Mouse (Mus musculus): Measurements from ENCODE around the gene Jak2. TPM values are rescaled to one million over a fixed set of nuclear protein-coding genes. Genes with fewer than 3 reads are reported as not detected.

The Jak2 gene
- polyA plus RNA-seq, 1 experiment from 2014 or later, result 5.0 TPM

- ATAC-seq (ENCODE audit: insufficient read depth, low FRiP score), result no peak
- 91% methylated on average over 8 of the region's 8 CpGs for WGBS
- H3K9ac ChIP-seq (ENCODE audit: low read length), result no peak overlapping the region
- no peaks in the 10 kb centered on the region for H3K27me3 ChIP-seq (ENCODE audit: control insufficient read depth, insufficient read depth, low read length)
- no peak overlapping the region for H3K27ac ChIP-seq (ENCODE audit: low read length)
- no peak overlapping the region for H3K4me3 ChIP-seq (replicated peaks; ENCODE audit: low read length)
- no peak overlapping the region for H3K4me2 ChIP-seq (ENCODE audit: low read depth, low read length)
- H3K4me1 ChIP-seq (ENCODE audit: control insufficient read depth, insufficient read depth, low read length), result no peaks in the 10 kb centered on the region
- peaks cover 13% of the 10 kb centered on the region; the same call in 1 of the 2 replicates for H3K9me3 ChIP-seq (replicated peaks; ENCODE audit: control insufficient read depth, low read length)
- peaks cover 19% of the 10 kb centered on the region; the same call in 1 of the 2 replicates for H3K36me3 ChIP-seq (ENCODE audit: control insufficient read depth, insufficient read depth, low read length)
These were observed 60.2 kb downstream of the Jak2 start for GRCm38 (mm10) chr19:29311791-29312190.

- no peak for ATAC-seq (ENCODE audit: insufficient read depth, low FRiP score)
- Histone ChIP-seq H3K4me1 (ENCODE audit: control insufficient read depth, insufficient read depth, low read length) (no peaks in the 10 kb centered on the region), H3K9me3 (replicated peaks; ENCODE audit: control insufficient read depth, low read length) (peaks cover 13% of the 10 kb centered on the region; the same call in 1 of the 2 replicates), H3K36me3 (ENCODE audit: control insufficient read depth, insufficient read depth, low read length) (peaks cover 19% of the 10 kb centered on the region; the same call in 1 of the 2 replicates), H3K9ac (ENCODE audit: low read length) (no peak overlapping the region), H3K4me3 (replicated peaks; ENCODE audit: low read length) (no peak overlapping the region), H3K4me2 (ENCODE audit: low read depth, low read length) (no peak overlapping the region), H3K27me3 (ENCODE audit: control insufficient read depth, insufficient read depth, low read length) (no peaks in the 10 kb centered on the region), H3K27ac (ENCODE audit: low read length) (no peak overlapping the region)
- WGBS, result 65% methylated on average over 7 of the region's 7 CpGs
These were observed 61.0 kb downstream of the Jak2 start for GRCm38 (mm10) chr19:29312661-29313060.

DNA sequence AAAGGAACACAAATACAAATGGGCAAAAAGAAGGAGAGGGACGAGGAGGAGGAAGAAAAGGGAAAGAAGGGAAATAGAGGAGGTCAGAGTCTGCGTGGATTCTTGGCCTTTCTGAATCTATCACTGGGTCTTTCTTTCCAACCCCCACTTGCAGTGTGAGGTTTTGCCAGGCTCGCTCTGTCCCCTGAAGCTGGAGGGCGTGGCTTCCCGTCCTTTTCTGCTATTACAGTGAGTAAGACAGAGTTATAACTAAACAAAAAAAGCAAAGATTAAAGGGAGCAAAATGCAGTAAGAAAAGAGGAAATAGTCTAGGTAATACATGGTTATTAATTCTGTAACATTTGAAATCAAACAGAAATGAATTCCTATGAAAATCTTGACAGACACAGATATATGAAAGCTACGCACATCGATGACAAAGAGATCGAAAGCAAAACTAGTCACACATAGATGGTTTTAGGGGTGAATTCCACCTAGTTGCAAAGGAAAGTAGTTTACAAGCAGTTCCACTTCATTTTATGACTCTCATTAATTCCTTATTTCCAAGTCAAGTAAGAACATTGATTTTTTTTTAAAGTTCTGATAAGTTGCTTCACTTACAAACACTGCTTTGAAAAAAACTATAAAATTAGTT lies 71.9 kb downstream of the Jak2 start:
- ATAC-seq (ENCODE audit: insufficient read depth, low FRiP score), result no peak
- WGBS, result 65% methylated on average over 8 of the region's 8 CpGs

GRCm38 (mm10) chr19:29325053-29325851 lies 73.6 kb downstream of the Jak2 start, which contains the start of gene Insl6:
Gene Insl6, minus strand, starts transcription at chr19:29325356.
- Histone ChIP-seq H3K27me3 (ENCODE audit: control insufficient read depth, insufficient read depth, low read length) (no peaks in the 10 kb centered on the region), H3K27ac (ENCODE audit: low read length) (no peak within 1 kb of the TSS), H3K9me3 (replicated peaks; ENCODE audit: control insufficient read depth, low read length) (no peaks in the 10 kb centered on the region), H3K4me1 (ENCODE audit: control insufficient read depth, insufficient read depth, low read length) (peaks cover 2% of the 10 kb centered on the region), H3K36me3 (ENCODE audit: control insufficient read depth, insufficient read depth, low read length) (no peaks in the 10 kb centered on the region), H3K9ac (ENCODE audit: low read length) (peak within 1 kb of the TSS; percentile 70), H3K4me3 (replicated peaks; ENCODE audit: low read length) (peak within 1 kb of the TSS; percentile 46), H3K4me2 (ENCODE audit: low read depth, low read length) (peak within 1 kb of the TSS; percentile 73)
- WGBS, result 3% methylated on average over 31 of the region's 31 CpGs
- ATAC-seq (ENCODE audit: insufficient read depth, low FRiP score), result peak; percentile 98

More for the DNA sequence above, 71.9 kb downstream of the Jak2 start:
- Histone ChIP-seq H3K9me3 (replicated peaks; ENCODE audit: control insufficient read depth, low read length) (no peaks in the 10 kb centered on the region), H3K9ac (ENCODE audit: low read length) (no peak overlapping the region), H3K27ac (ENCODE audit: low read length) (no peak overlapping the region), H3K4me2 (ENCODE audit: low read depth, low read length) (no peak overlapping the region), H3K4me3 (replicated peaks; ENCODE audit: low read length) (no peak overlapping the region), H3K4me1 (ENCODE audit: control insufficient read depth, insufficient read depth, low read length) (peaks cover 2% of the 10 kb centered on the region), H3K27me3 (ENCODE audit: control insufficient read depth, insufficient read depth, low read length) (no peaks in the 10 kb centered on the region), H3K36me3 (ENCODE audit: control insufficient read depth, insufficient read depth, low read length) (no peaks in the 10 kb centered on the region)

GRCm38 (mm10) chr19:29325852-29326180 lies 74.2 kb downstream of the Jak2 start:
- Histone ChIP-seq H3K4me2 (ENCODE audit: low read depth, low read length) (peak overlapping the region; percentile 73), H3K9ac (ENCODE audit: low read length) (peak overlapping the region; percentile 39), H3K9me3 (replicated peaks; ENCODE audit: control insufficient read depth, low read length) (no peaks in the 10 kb centered on the region), H3K27ac (ENCODE audit: low read length) (no peak overlapping the region), H3K4me1 (ENCODE audit: control insufficient read depth, insufficient read depth, low read length) (peaks cover 2% of the 10 kb centered on the region), H3K27me3 (ENCODE audit: control insufficient read depth, insufficient read depth, low read length) (no peaks in the 10 kb centered on the region), H3K4me3 (replicated peaks; ENCODE audit: low read length) (peak overlapping the region; percentile 46), H3K36me3 (ENCODE audit: control insufficient read depth, insufficient read depth, low read length) (no peaks in the 10 kb centered on the region)
- WGBS, result 46% methylated on average over 9 of the region's 9 CpGs
- ATAC-seq (ENCODE audit: insufficient read depth, low FRiP score), result no peak

GRCm38 (mm10) chr19:29326396-29326795 lies 74.8 kb downstream of the Jak2 start:
- ATAC-seq (ENCODE audit: insufficient read depth, low FRiP score), result no peak
- H3K9me3 ChIP-seq (replicated peaks; ENCODE audit: control insufficient read depth, low read length), result no peaks in the 10 kb centered on the region
- no peak overlapping the region for H3K27ac ChIP-seq (ENCODE audit: low read length)
- H3K36me3 ChIP-seq (ENCODE audit: control insufficient read depth, insufficient read depth, low read length), result no peaks in the 10 kb centered on the region
- peaks cover 2% of the 10 kb centered on the region for H3K4me1 ChIP-seq (ENCODE audit: control insufficient read depth, insufficient read depth, low read length)
- no peak overlapping the region for H3K4me3 ChIP-seq (replicated peaks; ENCODE audit: low read length)
- WGBS, result 86% methylated on average over 4 of the region's 4 CpGs
- H3K27me3 ChIP-seq (ENCODE audit: control insufficient read depth, insufficient read depth, low read length), result no peaks in the 10 kb centered on the region
- H3K4me2 ChIP-seq (ENCODE audit: low read depth, low read length), result no peak overlapping the region
- no peak overlapping the region for H3K9ac ChIP-seq (ENCODE audit: low read length)

DNA sequence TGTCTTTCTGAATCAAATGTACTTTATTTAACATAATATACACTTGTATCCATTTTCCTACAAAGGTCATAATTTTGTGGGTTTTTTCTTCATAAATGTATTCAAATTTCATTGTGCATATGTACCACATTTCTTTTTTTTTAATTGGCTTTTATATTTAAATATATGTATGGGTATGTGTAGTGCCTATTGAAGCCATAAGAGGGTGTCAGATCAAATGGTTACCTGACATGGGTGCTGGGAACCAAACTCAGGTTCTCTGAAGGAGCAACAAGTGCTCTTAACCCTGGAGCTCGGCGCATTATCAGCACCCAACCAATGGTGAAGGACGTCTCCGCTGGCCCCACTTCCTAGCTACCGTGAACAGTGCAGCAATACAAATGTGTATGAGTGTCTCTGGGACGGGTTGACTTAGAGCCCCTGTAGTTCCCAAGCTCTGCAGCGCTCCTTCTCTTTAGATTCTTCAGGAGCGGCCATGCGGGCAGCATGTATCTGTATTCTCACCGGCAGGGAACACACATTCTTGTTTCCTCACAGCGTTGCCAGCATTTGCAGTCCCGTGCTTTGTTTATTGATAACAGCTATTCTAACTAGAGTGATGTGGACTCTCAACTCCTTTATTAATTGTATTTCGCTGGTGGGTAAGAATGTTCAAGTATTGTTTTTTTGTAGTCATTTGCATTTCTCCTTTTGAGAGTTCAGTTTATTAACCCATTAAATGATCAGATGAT lies 75.4 kb downstream of the Jak2 start:
- no peak overlapping the region for H3K4me2 ChIP-seq (ENCODE audit: low read depth, low read length)

DNA sequence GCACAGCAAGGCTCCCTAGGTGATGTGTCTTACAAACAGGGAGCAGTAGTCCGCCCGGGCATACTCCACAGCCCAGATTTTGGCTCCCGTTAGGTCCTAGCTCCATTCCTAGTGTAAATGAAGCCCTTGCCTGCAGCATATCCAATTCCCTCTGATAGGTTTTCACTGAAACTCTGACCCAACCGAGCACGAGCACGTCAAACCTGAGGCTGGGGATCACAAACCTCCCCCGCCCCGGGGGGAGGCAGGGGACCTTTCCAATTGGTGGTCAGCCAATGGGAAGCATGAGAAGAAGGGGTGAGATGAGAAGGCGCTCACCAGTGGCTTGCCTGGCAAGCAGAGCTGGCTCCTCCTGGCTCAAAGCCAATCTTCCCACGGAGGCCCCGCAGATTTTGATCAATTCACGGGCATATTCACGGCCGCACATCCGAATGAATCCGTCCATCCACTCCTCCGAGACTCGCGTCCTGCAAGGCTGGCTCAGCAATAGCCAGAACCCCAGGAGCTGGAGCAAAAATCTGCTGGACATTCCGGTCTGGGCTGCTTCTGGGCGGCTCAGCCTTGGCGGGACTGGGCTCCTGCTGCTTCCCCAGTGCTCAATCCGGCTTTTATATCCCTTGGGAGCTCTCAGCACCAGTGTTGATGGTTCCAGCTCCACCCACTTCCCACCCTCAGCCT lies 82.6 kb downstream of the Jak2 start, which contains the start of gene Rln1:
Gene Rln1 (minus strand): TSS at position 603 of the 678 bp plus-strand sequence.
- no peaks in the 10 kb centered on the region for H3K36me3 ChIP-seq (ENCODE audit: control insufficient read depth, insufficient read depth, low read length)
- peak within 1 kb of the TSS; percentile 47 for H3K4me3 ChIP-seq (replicated peaks; ENCODE audit: low read length)
- H3K9ac ChIP-seq (ENCODE audit: low read length), result peak within 1 kb of the TSS; percentile 67
- peak; percentile 50 for ATAC-seq (ENCODE audit: insufficient read depth, low FRiP score)
- peak within 1 kb of the TSS; percentile 82 for H3K4me2 ChIP-seq (ENCODE audit: low read depth, low read length)
- no peaks in the 10 kb centered on the region for H3K9me3 ChIP-seq (replicated peaks; ENCODE audit: control insufficient read depth, low read length)
- WGBS, result 3% methylated on average over 23 of the region's 23 CpGs
- no peak within 1 kb of the TSS for H3K27ac ChIP-seq (ENCODE audit: low read length)
- H3K27me3 ChIP-seq (ENCODE audit: control insufficient read depth, insufficient read depth, low read length), result no peaks in the 10 kb centered on the region
- H3K4me1 ChIP-seq (ENCODE audit: control insufficient read depth, insufficient read depth, low read length), result peaks cover 8% of the 10 kb centered on the region

More for the DNA sequence above, 75.4 kb downstream of the Jak2 start:
- ATAC-seq (ENCODE audit: insufficient read depth, low FRiP score), result no peak
- Histone ChIP-seq H3K9me3 (replicated peaks; ENCODE audit: control insufficient read depth, low read length) (no peaks in the 10 kb centered on the region), H3K4me1 (ENCODE audit: control insufficient read depth, insufficient read depth, low read length) (peaks cover 2% of the 10 kb centered on the region), H3K4me3 (replicated peaks; ENCODE audit: low read length) (no peak overlapping the region), H3K27ac (ENCODE audit: low read length) (no peak overlapping the region), H3K9ac (ENCODE audit: low read length) (no peak overlapping the region), H3K36me3 (ENCODE audit: control insufficient read depth, insufficient read depth, low read length) (no peaks in the 10 kb centered on the region), H3K27me3 (ENCODE audit: control insufficient read depth, insufficient read depth, low read length) (no peaks in the 10 kb centered on the region)
- WGBS, result 84% methylated on average over 13 of the region's 13 CpGs
